Mouse (Mus musculus): ENCODE results near the gene Acot8. TPM values are rescaled to one million over a fixed set of nuclear protein-coding genes. Genes with fewer than 3 reads are reported as not detected.

The Acot8 gene
- polyA plus RNA-seq, 1 experiment from 2014 or later, result 19.4 TPM

- WGBS, result 86% methylated on average over 16 of the region's 16 CpGs
- ATAC-seq (ENCODE audit: low FRiP score), result no peak
- 0 out of 2 replicates have a peak overlapping the region, but pooled peaks have one; percentile 43 for H3K9ac ChIP-seq
These were observed 22.6 kb upstream of the Acot8 start for GRCm38 (mm10) chr2:164827146-164827850.

DNA sequence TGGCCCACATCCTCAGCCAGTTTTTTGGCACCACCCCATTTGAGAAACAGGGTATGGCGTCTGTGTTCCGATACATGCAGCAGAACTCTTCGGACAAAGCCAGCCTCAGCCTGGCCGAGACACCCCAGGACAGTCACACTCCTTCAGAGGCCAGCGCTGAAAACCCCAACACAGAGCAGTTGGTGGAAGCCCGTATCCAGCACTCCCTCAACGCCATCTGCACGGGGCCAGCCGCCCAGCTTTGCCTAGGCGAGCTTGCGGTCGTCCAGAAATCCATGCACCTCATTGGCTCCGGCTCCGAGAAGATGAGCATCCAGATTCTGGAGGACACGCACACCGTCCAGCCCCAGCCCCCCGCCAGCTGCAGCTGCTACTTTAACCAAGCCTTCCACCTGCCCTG is 20.8 kb upstream of the Acot8 start:
- Histone ChIP-seq H3K4me2 (no peak overlapping the region), H3K9me3 (no peaks in the 10 kb centered on the region), H3K9ac (no peak overlapping the region), H3K36me3 (peaks cover 61% of the 10 kb centered on the region), H3K27ac (no peak overlapping the region), H3K4me1 (replicated peaks) (peaks cover 24% of the 10 kb centered on the region), H3K4me3 (no peak overlapping the region), H3K27me3 (no peaks in the 10 kb centered on the region)
- WGBS, result 95% methylated on average over 17 of the region's 17 CpGs
- ATAC-seq (ENCODE audit: low FRiP score), result no peak

More at GRCm38 (mm10) chr2:164827146-164827850, 22.6 kb upstream of the Acot8 start:
- Histone ChIP-seq H3K4me1 (replicated peaks) (peaks cover 18% of the 10 kb centered on the region), H3K36me3 (peaks cover 47% of the 10 kb centered on the region), H3K4me3 (no peak overlapping the region), H3K27ac (no peak overlapping the region), H3K9me3 (no peaks in the 10 kb centered on the region), H3K4me2 (no peak overlapping the region), H3K27me3 (no peaks in the 10 kb centered on the region)

DNA sequence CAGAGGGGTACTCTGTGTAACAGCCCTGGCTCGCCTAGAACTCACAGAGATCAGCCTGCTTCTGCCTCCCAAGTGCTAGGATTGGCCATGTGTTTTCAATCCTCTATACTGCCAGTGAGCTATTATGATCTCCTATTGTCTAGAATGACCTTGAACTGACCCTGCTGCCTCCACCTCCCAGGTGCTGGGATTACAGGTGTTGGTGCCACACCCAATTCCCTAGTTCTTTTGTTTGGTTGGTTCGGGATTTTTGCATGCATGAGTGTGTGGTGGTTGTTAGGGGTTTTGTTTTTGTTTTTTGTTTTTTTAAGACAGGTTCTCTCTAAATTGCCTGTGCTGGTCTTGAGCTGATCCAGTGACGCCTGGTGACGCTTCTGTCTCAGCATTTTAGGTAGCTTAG is 19.3 kb upstream of the Acot8 start:
- Histone ChIP-seq H3K9ac (0 out of 2 replicates have a peak overlapping the region, but pooled peaks have one; percentile 8), H3K27me3 (no peaks in the 10 kb centered on the region), H3K4me1 (replicated peaks) (peaks cover 24% of the 10 kb centered on the region), H3K4me2 (peak overlapping the region; percentile 56), H3K4me3 (peak overlapping the region; percentile 72), H3K36me3 (peaks cover 70% of the 10 kb centered on the region), H3K27ac (no peak overlapping the region), H3K9me3 (no peaks in the 10 kb centered on the region)
- 95% methylated on average over 4 of the region's 4 CpGs for WGBS
- ATAC-seq (ENCODE audit: low FRiP score), result no peak

DNA sequence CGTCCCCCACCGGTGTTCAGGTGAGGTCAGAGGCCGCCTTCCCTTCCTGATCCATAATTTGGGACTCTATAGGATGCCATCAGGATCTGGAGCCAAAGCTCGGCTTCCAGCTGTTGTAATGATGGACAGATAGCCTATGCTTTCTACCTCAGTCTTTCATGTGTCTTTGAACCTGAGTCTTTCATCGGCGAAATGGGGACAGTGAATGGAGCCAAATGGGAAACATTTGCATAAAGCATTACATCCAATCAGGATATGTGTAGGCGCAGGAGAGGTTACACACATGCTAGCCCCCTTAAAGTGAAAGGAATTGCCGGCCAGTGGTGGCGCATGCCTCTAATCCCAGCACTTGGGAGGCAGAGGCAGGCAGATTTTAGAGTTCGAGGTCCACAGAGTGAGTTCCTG is 18.5 kb upstream of the Acot8 start:
- no peaks in the 10 kb centered on the region for H3K9me3 ChIP-seq

DNA sequence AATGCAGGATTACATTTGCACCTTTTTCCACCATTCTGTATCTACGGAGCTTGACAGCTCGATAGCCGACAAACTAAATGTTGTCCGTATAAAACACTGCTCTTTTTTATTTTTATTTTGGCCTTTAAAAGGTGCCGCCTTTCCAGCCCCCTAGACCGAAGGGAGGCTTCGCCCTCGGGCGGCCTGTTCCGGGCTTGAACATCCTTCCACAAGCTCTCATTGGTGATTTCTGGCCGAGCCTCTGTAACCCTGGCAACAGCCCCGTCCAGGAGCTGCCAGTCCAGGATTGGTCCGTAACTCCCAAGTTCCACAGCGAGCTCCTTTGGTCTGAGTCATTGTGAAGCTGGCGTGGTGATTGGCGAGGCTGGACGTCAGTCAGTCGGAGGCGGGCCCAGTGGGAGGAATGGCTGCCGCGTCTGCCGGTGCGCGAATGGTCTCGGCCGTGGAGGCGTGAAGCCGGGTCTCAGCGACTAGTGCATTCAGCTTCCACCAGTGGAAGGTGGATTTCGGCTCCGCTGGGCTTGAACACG is 18.0 kb upstream of the Acot8 start, which contains the start of gene Zswim1:
Gene Zswim1, plus strand, starts transcription at position 51 of the 530 bp plus-strand sequence.
- WGBS, result 1% methylated on average over 32 of the region's 32 CpGs
- ATAC-seq (ENCODE audit: low FRiP score), result peak; percentile 99
- peak within 1 kb of the TSS; percentile 72 for H3K4me3 ChIP-seq
- peak within 1 kb of the TSS; percentile 56 for H3K4me2 ChIP-seq
- H3K4me1 ChIP-seq (replicated peaks), result peaks cover 24% of the 10 kb centered on the region
- H3K36me3 ChIP-seq, result peaks cover 58% of the 10 kb centered on the region
- H3K27me3 ChIP-seq, result no peaks in the 10 kb centered on the region
- peak within 1 kb of the TSS; percentile 94 for H3K27ac ChIP-seq
- H3K9ac ChIP-seq, result peak within 1 kb of the TSS; percentile 81
- no peaks in the 10 kb centered on the region for H3K9me3 ChIP-seq

More for the DNA sequence above, 18.5 kb upstream of the Acot8 start:
- WGBS, result 4% methylated on average over 10 of the region's 10 CpGs
- peak overlapping the region; percentile 94 for H3K27ac ChIP-seq
- ATAC-seq (ENCODE audit: low FRiP score), result peak; percentile 74
- H3K9ac ChIP-seq, result peak overlapping the region; percentile 81
- peak overlapping the region; percentile 56 for H3K4me2 ChIP-seq
- peak overlapping the region; percentile 72 for H3K4me3 ChIP-seq
- H3K4me1 ChIP-seq (replicated peaks), result peaks cover 24% of the 10 kb centered on the region
- no peaks in the 10 kb centered on the region for H3K27me3 ChIP-seq
- H3K36me3 ChIP-seq, result peaks cover 63% of the 10 kb centered on the region

DNA sequence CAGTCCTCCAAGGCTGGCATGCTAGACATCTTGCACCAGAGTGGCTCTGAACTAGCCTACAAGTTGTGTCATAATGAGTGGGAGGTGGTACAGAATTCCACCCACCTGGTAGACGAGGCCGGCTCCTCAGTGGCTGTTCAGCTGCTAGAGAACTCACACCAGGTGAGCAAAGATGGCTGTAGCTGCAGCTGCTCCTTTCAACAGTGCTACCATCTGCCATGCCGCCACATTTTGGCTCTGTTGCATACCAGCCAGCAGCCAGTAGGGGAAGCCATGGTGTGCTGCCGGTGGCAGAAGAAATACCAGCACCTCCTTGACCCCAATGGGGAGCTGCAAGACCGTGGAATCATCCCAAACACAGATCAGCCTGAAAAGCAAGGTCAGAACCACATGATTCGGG is 16.4 kb upstream of the Acot8 start:
- Histone ChIP-seq H3K27me3 (no peaks in the 10 kb centered on the region), H3K9me3 (no peaks in the 10 kb centered on the region), H3K36me3 (peaks cover 42% of the 10 kb centered on the region), H3K27ac (no peak overlapping the region), H3K4me1 (replicated peaks) (peaks cover 23% of the 10 kb centered on the region), H3K4me2 (no peak overlapping the region), H3K4me3 (no peak overlapping the region), H3K9ac (no peak overlapping the region; the same call in 1 of the 2 replicates)
- ATAC-seq (ENCODE audit: low FRiP score), result no peak
- 85% methylated on average over 6 of the region's 6 CpGs for WGBS

DNA sequence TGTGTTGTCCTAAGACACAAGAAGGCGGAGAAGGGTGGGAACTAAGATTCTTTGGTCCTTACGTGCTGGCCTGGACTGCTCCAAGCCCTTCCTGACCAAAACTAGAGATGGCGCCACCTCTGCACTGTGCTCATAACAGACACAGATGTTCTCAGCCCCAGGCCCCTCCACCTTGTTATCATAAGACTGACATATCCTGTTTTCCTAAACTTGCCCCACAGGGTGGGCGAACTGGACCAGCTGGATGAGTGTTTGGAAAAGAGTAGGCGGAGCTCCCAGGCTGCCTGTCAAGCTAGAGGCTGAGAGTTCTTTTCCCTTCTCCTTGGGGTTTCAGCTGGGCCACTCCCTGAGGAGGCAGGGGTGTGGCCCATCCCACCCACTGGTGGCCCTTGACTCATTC is 13.0 kb upstream of the Acot8 start:
- H3K9me3 ChIP-seq, result no peaks in the 10 kb centered on the region
- H3K4me3 ChIP-seq, result no peak overlapping the region
- ATAC-seq (ENCODE audit: low FRiP score), result no peak
- 75% methylated on average over 5 of the region's 5 CpGs for WGBS
- H3K9ac ChIP-seq, result no peak overlapping the region
- H3K27ac ChIP-seq, result no peak overlapping the region
- no peak overlapping the region for H3K4me2 ChIP-seq
- H3K4me1 ChIP-seq (replicated peaks), result peaks cover 9% of the 10 kb centered on the region
- peaks cover 45% of the 10 kb centered on the region for H3K36me3 ChIP-seq
- no peaks in the 10 kb centered on the region for H3K27me3 ChIP-seq

- peaks cover 47% of the 10 kb centered on the region for H3K36me3 ChIP-seq
- H3K4me2 ChIP-seq, result no peak overlapping the region
- H3K4me3 ChIP-seq, result no peak overlapping the region
- no peaks in the 10 kb centered on the region for H3K27me3 ChIP-seq
- H3K9me3 ChIP-seq, result no peaks in the 10 kb centered on the region
- no peak for ATAC-seq (ENCODE audit: low FRiP score)
- 83% methylated on average over 6 of the region's 6 CpGs for WGBS
- peaks cover 5% of the 10 kb centered on the region for H3K4me1 ChIP-seq (replicated peaks)
- H3K27ac ChIP-seq, result no peak overlapping the region
- H3K9ac ChIP-seq, result no peak overlapping the region
These were observed 12.5 kb upstream of the Acot8 start for GRCm38 (mm10) chr2:164817206-164817605.

DNA sequence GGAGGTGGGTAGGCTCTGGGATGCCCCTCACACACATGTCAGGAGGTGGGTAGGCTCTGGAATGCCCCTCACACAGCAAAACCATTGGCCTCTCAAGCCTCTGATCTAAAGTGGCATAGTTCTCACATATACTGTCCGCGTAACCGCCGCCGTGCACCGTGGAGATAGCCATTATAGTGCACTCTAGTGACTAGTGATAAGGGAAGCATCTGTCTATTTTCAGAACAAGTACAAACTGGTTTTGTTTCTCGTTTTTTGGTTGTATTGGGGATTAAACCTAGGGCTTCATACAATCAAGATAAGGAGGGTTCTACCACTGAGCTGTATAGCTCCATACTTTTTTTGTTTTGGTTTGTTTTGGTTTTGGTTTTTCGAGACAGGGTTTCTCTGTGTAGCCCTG is 11.1 kb upstream of the Acot8 start:
- H3K9ac ChIP-seq, result no peak overlapping the region
- ATAC-seq (ENCODE audit: low FRiP score), result no peak
- peaks cover 37% of the 10 kb centered on the region for H3K36me3 ChIP-seq
- no peaks in the 10 kb centered on the region for H3K4me1 ChIP-seq (replicated peaks)
- H3K4me3 ChIP-seq, result no peak overlapping the region
- H3K9me3 ChIP-seq, result no peaks in the 10 kb centered on the region
- H3K27me3 ChIP-seq, result no peaks in the 10 kb centered on the region
- 95% methylated on average over 8 of the region's 8 CpGs for WGBS
- no peak overlapping the region for H3K27ac ChIP-seq
- H3K4me2 ChIP-seq, result no peak overlapping the region

- WGBS, result 94% methylated on average over 5 of the region's 5 CpGs
- no peak for ATAC-seq (ENCODE audit: low FRiP score)
These were observed 10.7 kb upstream of the Acot8 start for GRCm38 (mm10) chr2:164815348-164815747.

GRCm38 (mm10) chr2:164813557-164813956 is 8.9 kb upstream of the Acot8 start:
- Histone ChIP-seq H3K27ac (no peak overlapping the region), H3K9ac (no peak overlapping the region; the same call in 1 of the 2 replicates), H3K4me1 (replicated peaks) (no peaks in the 10 kb centered on the region), H3K9me3 (no peaks in the 10 kb centered on the region), H3K4me2 (no peak overlapping the region), H3K27me3 (no peaks in the 10 kb centered on the region), H3K36me3 (peaks cover 39% of the 10 kb centered on the region), H3K4me3 (no peak overlapping the region)
- WGBS, result 76% methylated on average over 2 of the region's 2 CpGs
- no peak for ATAC-seq (ENCODE audit: low FRiP score)

More at GRCm38 (mm10) chr2:164815348-164815747, 10.7 kb upstream of the Acot8 start:
- Histone ChIP-seq H3K9ac (no peak overlapping the region), H3K36me3 (peaks cover 32% of the 10 kb centered on the region), H3K27me3 (no peaks in the 10 kb centered on the region), H3K27ac (no peak overlapping the region), H3K4me2 (no peak overlapping the region), H3K4me1 (replicated peaks) (no peaks in the 10 kb centered on the region), H3K9me3 (no peaks in the 10 kb centered on the region), H3K4me3 (no peak overlapping the region)

GRCm38 (mm10) chr2:164806614-164807013 is 1.9 kb upstream of the Acot8 start:
- H3K36me3 ChIP-seq, result peaks cover 25% of the 10 kb centered on the region
- peaks cover 49% of the 10 kb centered on the region for H3K4me1 ChIP-seq (replicated peaks)
- no peak overlapping the region for H3K9ac ChIP-seq
- no peaks in the 10 kb centered on the region for H3K27me3 ChIP-seq
- H3K9me3 ChIP-seq, result no peaks in the 10 kb centered on the region
- ATAC-seq (ENCODE audit: low FRiP score), result no peak
- H3K4me3 ChIP-seq, result peak overlapping the region; percentile 84; the same call in 1 of the 2 replicates
- no peak overlapping the region for H3K27ac ChIP-seq
- H3K4me2 ChIP-seq, result peak overlapping the region; percentile 66
- 86% methylated on average over 7 of the region's 7 CpGs for WGBS
